Mouse (Mus musculus): ENCODE measurements around the gene Mrps11.

- no peak for TF ChIP-seq TCF12 (IDR thresholded peaks at IDR 0.05; ENCODE audit: low read depth, low read length)
- TF ChIP-seq SMC3 (IDR thresholded peaks at IDR 0.05; ENCODE audit: low read depth, low read length) = no peak
- TF ChIP-seq E2F4 (IDR thresholded peaks at IDR 0.05; ENCODE audit: insufficient replicate concordance, low read depth, low read length) = no peak
- TF ChIP-seq CTCF (conservative IDR thresholded peaks at IDR 0.05 in 1 of 2, IDR thresholded peaks at IDR 0.05 in 1 of 2; ENCODE audit: low read depth in 2 of 2, low read length in 2 of 2) = no peak
These were observed 11.1 kb downstream of the Mrps11 start for GRCm38 (mm10) chr7:78793895-78794570.
